Mouse (Mus musculus): ENCODE results near the gene Nrd1. TPM values are rescaled to one million over a fixed set of nuclear protein-coding genes. Genes with fewer than 3 reads are reported as not detected.

The Nrd1 gene
- total RNA-seq, 2 experiments from 2014 or later = 106 to 119 TPM

- ATAC-seq (replicated peaks; ENCODE audit: poor library complexity, severe bottlenecking) = no peak
Measured at GRCm38 (mm10) chr4:109089999-109090398, 89.5 kb downstream of the Nrd1 start.

- ATAC-seq (replicated peaks; ENCODE audit: poor library complexity, severe bottlenecking) = no peak
Measured at GRCm38 (mm10) chr4:109091241-109091777, 90.9 kb downstream of the Nrd1 start.

DNA sequence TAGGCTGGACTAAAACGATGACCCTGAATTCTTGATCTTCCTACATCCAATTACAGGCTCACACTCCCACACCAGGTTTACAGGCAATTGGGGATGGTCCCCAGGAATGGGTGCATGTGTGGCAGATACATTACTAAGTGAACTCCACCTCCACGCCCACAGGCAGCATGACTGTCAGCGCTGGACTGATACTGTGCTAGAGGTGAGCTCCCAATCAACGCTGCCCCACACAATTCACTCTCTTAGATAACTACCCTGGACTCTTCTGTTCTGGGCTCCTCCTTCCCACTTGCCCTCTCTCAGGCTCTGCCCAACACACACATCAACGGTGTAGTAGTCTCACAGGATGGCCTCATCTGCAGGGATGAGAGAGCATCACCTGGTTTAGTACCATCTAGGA, 91.9 kb downstream of the Nrd1 start:
- no peak for ATAC-seq (replicated peaks; ENCODE audit: poor library complexity, severe bottlenecking)

- no peak for ATAC-seq (replicated peaks; ENCODE audit: poor library complexity, severe bottlenecking)
Measured at GRCm38 (mm10) chr4:109094269-109094668, 93.8 kb downstream of the Nrd1 start.

GRCm38 (mm10) chr4:109098861-109099260, 98.4 kb downstream of the Nrd1 start:
- ATAC-seq (replicated peaks; ENCODE audit: poor library complexity, severe bottlenecking) = no peak

- ATAC-seq (replicated peaks; ENCODE audit: poor library complexity, severe bottlenecking) = peak; percentile 60
Measured at GRCm38 (mm10) chr4:109102574-109102973, 102.1 kb downstream of the Nrd1 start.

DNA sequence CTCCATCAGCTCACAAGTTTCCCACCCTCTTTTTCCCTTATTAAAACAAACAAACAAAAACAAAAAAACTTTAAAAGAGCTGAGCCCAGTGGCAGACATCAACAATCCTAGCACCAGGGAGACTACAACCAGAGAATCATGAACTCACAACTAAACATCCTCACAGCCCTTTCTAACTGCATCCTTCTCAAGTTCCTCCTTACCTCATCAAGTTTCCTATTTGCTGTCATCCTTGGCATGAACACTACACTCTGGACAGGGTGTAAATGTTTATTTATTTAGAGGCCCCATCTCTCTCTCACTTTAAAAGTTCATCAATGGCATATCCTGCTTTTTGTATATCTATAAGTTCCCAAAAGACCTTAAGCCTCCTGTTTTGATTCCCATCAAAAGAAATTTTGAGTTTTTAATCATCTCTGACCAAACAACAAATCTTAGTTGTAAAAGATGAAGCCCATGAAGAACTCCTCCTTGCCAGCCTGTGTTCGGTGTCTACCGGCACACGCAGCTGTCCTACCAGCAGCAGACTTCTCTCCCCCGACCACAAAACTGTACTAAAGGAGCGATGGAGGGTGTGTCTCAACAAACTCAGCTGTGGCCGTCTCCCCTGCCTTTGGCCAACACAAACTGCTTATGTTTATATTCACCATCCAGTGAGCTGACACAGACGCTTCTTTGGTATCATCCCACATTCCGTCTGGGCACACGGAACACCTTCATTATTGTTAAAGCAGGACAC, 102.9 kb downstream of the Nrd1 start:
- peak; percentile 38 for ATAC-seq (replicated peaks; ENCODE audit: poor library complexity, severe bottlenecking)

DNA sequence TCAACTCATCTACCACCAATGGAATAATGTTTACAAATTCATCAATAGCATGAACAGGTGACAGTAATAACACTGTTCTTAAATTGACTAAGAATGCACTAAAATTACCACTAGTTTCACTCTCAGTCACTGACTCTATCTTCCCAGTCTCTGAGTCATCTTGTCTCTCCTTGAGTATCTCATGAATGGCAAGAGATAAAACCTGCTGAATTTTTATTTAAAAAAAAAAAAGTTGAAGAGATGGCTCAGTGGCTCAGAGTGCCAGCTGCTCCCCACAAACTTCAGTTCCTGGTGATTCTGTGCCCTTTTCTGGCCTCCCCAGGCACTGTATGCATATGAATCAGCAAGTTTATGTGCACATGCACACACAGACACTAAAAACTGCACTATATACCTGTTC, 104.8 kb downstream of the Nrd1 start:
- no peak for ATAC-seq (replicated peaks; ENCODE audit: poor library complexity, severe bottlenecking)

GRCm38 (mm10) chr4:109106034-109106433, 105.6 kb downstream of the Nrd1 start:
- ATAC-seq (replicated peaks; ENCODE audit: poor library complexity, severe bottlenecking) = no peak

DNA sequence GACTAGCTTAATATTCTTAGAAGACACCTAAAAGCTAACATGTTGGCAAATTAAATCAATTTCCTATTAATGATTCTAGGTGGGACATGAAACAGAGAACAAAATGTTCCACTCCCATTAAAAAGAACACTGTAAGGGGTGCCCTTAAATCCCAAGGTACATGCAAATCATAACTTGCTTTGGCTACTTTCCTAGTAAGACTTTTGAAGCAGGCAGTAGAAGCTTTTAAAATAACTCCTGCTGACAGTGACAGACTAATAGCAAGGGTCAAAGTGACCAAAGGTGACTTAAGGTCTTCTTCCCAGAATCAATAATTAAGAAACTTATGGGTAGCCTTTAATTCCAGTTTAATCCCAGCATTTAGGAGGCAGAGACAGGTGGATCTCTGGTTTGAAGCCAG, 106.1 kb downstream of the Nrd1 start:
- no peak for ATAC-seq (replicated peaks; ENCODE audit: poor library complexity, severe bottlenecking)

DNA sequence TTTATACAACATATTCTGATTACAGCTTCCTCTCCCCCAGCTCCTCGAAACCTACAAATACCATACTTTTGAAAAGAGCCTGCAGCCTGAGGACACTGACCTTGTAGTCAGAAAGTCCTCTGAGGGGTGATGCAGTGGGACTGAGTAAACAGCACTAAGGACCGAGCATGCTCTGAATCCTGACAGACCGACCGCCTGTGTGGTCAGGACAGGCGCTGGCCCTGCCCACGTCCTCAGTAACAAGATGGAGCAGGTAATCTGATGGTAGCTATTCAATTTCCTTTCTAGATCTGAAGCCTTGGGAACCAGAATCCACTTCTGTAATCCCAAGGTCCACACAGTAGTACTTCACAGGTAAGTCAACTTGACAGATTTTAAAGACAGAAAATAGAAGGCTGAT, 108.6 kb downstream of the Nrd1 start:
- no peak for ATAC-seq (replicated peaks; ENCODE audit: poor library complexity, severe bottlenecking)

DNA sequence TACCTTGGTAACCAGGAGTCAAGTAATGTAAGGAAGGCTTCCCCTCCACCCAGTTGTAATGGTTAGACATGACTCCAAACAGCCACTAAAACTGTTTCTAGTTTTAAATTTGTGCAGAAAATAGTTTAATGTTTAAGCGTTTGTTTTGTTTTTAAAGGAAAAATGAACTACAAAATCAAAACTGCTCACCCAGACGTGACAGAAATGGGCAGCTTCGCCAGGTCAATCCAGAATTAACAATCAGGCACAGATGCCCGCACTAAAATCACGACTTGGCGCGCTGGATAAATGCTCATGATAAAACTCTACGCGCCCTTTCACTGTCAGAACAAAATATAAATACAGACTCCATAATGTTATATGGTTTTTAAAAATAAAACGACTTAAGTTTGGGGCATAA, 109.2 kb downstream of the Nrd1 start:
- no peak for ATAC-seq (replicated peaks; ENCODE audit: poor library complexity, severe bottlenecking)

- no peak for ATAC-seq (replicated peaks; ENCODE audit: poor library complexity, severe bottlenecking)
Measured at GRCm38 (mm10) chr4:109110978-109111377, 110.5 kb downstream of the Nrd1 start.

Other genes with a start within 250 kb of the Nrd1 start
- gene Zfyve9, start 219.9 kb upstream of the Nrd1 start, total RNA-seq (2014; fragmentation: Nextera tagmentation) = 0.11 and 1.3 TPM in 2 replicates
- gene Zfyve9, start 219.9 kb upstream of the Nrd1 start, total RNA-seq (2017) = 0.56 and 1.3 TPM in 2 replicates
- 35.0 and 41.2 TPM in 2 replicates for gene Btf3l4, start 167.0 kb upstream of the Nrd1 start, total RNA-seq (2014; fragmentation: Nextera tagmentation)
- 51.4 and 75.1 TPM in 2 replicates for gene Btf3l4, start 167.0 kb upstream of the Nrd1 start, total RNA-seq (2017)
- gene Txndc12, start 166.1 kb upstream of the Nrd1 start, total RNA-seq (2014; fragmentation: Nextera tagmentation) = 58.9 and 92.9 TPM in 2 replicates
- gene Txndc12, start 166.1 kb upstream of the Nrd1 start, total RNA-seq (2017) = 101 and 120 TPM in 2 replicates
- 33.0 and 44.0 TPM in 2 replicates for gene Kti12, start 152.9 kb upstream of the Nrd1 start, total RNA-seq (2014; fragmentation: Nextera tagmentation)
- gene Kti12, start 152.9 kb upstream of the Nrd1 start, total RNA-seq (2017) = 21.2 and 29.6 TPM in 2 replicates
- gene A730015C16Rik, start 152.0 kb upstream of the Nrd1 start, total RNA-seq (2014; fragmentation: Nextera tagmentation) = not detected in 2 replicates
- gene A730015C16Rik, start 152.0 kb upstream of the Nrd1 start, total RNA-seq (2017) = 0.65 and 3.2 TPM in 2 replicates
- not detected in 2 replicates for gene Rab3b, start 121.6 kb upstream of the Nrd1 start, total RNA-seq (2014; fragmentation: Nextera tagmentation)
- 4.8 TPM in 1 of 2 replicates, not detected in the other for gene Rab3b, start 121.6 kb upstream of the Nrd1 start, total RNA-seq (2017)
- gene Osbpl9, start 201.6 kb downstream of the Nrd1 start, total RNA-seq (2014; fragmentation: Nextera tagmentation) = 44.6 and 46.0 TPM in 2 replicates
- 62.0 and 64.7 TPM in 2 replicates for gene Osbpl9, start 201.6 kb downstream of the Nrd1 start, total RNA-seq (2017)
- not detected in 2 replicates for gene Calr4, start 233.8 kb downstream of the Nrd1 start, total RNA-seq (2014; fragmentation: Nextera tagmentation)
- gene Calr4, start 233.8 kb downstream of the Nrd1 start, total RNA-seq (2017) = not detected in 2 replicates

All from granulocyte monocyte progenitor cell, adult 5-6 weeks (primary cell).